Mouse (Mus musculus) heart, embryonic 16.5 days (tissue): ENCODE measurements around the gene Zic4. TPM values are rescaled to one million over a fixed set of nuclear protein-coding genes. Genes with fewer than 3 reads are reported as not detected.

ENCODE experiments used
- polyA plus RNA-seq: library from polyadenylated mRNA; unstranded; fragments of >200 nt; fragmentation: Nextera tagmentation; extraction: Ambion mirVana; gene quantifications from 2 replicates; pipeline ENCODE4 v1.2.1, GENCODE M21; 2015

Zic4 gene
- polyA plus RNA-seq, 1 experiment from 2014 or later = not detected

Other genes starting within 250 kb of the Zic4 start
- 0.05 TPM in 1 of 2 replicates, not detected in the other for gene Zic1, start 3.4 kb downstream of the Zic4 start, polyA plus RNA-seq